Mouse (Mus musculus) embryonic facial prominence, embryonic 14.5 days (tissue): ENCODE data around the gene Sh3rf1. TPM values are rescaled to one million over a fixed set of nuclear protein-coding genes. Genes with fewer than 3 reads are reported as not detected.

Source experiments
- ATAC-seq: fragments of 200-750 bp; cut with Nextera tagmentation; 2 replicates; pipeline ENCODE4 v1.8.0; 2017; ENCODE audit warnings: low read depth, moderate number of reproducible peaks, moderate TSS enrichment
- DNase-seq: peaks from one replicate; pipeline ENCODE4 v3.0.0-alpha.2; 2015; ENCODE audit warnings: low spot score
- H3K27ac ChIP-seq: fragments of 300-500 bp; sonication (generic); replicated peaks from 2 replicates; pipeline ENCODE4 v1.5.1; 2014; ENCODE audit warnings: low read depth, mild to moderate bottlenecking, low read length, moderate library complexity
- H3K27me3 ChIP-seq: fragments of 300-500 bp; sonication (generic); replicated peaks from 2 replicates; pipeline ENCODE4 v1.6.1; 2014; ENCODE audit warnings: low read length; ENCODE audit not compliant: control insufficient read depth, insufficient read depth
- H3K36me3 ChIP-seq: fragments of 300-500 bp; sonication (generic); 2 replicates; pipeline ENCODE4 v1.6.1; 2014; ENCODE audit warnings: low read length, mixed read lengths; ENCODE audit not compliant: control insufficient read depth, insufficient read depth
- H3K4me1 ChIP-seq: fragments of 300-500 bp; sonication (generic); 2 replicates; pipeline ENCODE4 v1.6.1; 2014; ENCODE audit warnings: antibody characterized with exemption, low read length; ENCODE audit not compliant: control insufficient read depth, insufficient read depth
- H3K4me2 ChIP-seq: fragments of 300-500 bp; sonication (generic); 2 replicates; pipeline ENCODE4 v1.6.1; 2014; ENCODE audit warnings: low read depth, mild to moderate bottlenecking, low read length, moderate library complexity, mixed read lengths
- H3K4me3 ChIP-seq: fragments of 300-500 bp; sonication (generic); 2 replicates; pipeline ENCODE4 v1.5.1; 2014; ENCODE audit warnings: low read depth, mild to moderate bottlenecking, low read length
- H3K9ac ChIP-seq: fragments of 300-500 bp; sonication (generic); 2 replicates; pipeline ENCODE4 v1.6.1; 2014; ENCODE audit warnings: low read depth, mild to moderate bottlenecking, low read length, moderate library complexity, mixed read lengths
- H3K9me3 ChIP-seq: fragments of 300-500 bp; sonication (generic); 2 replicates; pipeline ENCODE4 v1.6.1; 2016; ENCODE audit warnings: low read length; ENCODE audit not compliant: control insufficient read depth
- WGBS: fragments of 180-500 bp; shearing (Covaris S2); extraction: QIAGEN DNeasy Blood & Tissue Kit; methylation state at CpG from one replicate; pipeline ENCODE4 v1.1.7; 2014; 5-methylcytosine and 5-hydroxymethylcytosine counted together
- polyA plus RNA-seq: library from polyadenylated mRNA; unstranded; fragments of >200 nt; fragmentation: Nextera tagmentation; extraction: Ambion mirVana; gene quantifications from 2 replicates; pipeline ENCODE4 v1.2.1, GENCODE M21; 2014

The Sh3rf1 gene
- polyA plus RNA-seq, 1 experiment from 2014 or later: 10.5 TPM

- Histone ChIP-seq H3K36me3 (no peaks in the 10 kb centered on the region), H3K4me1 (no peaks in the 10 kb centered on the region), H3K9me3 (no peaks in the 10 kb centered on the region), H3K9ac (no peak overlapping the region), H3K27me3 (no peaks in the 10 kb centered on the region), H3K4me3 (no peak overlapping the region), H3K27ac (no peak overlapping the region), H3K4me2 (no peak overlapping the region)
- DNase-seq (no peak), ATAC-seq (no peak)
- WGBS: 67% methylated on average over 5 of the region's 5 CpGs
These were observed 38.1 kb upstream of the Sh3rf1 start for GRCm38 (mm10) chr8:61185274-61186198.

- H3K36me3 ChIP-seq: no peaks in the 10 kb centered on the region
- no peak for DNase-seq
- no peak overlapping the region for H3K4me2 ChIP-seq
- ATAC-seq: no peak
- no peak overlapping the region for H3K9ac ChIP-seq
- no peak overlapping the region for H3K4me3 ChIP-seq
- H3K4me1 ChIP-seq: no peaks in the 10 kb centered on the region
- no peaks in the 10 kb centered on the region for H3K27me3 ChIP-seq
- WGBS: 81% methylated on average over 5 of the region's 5 CpGs
- 0 out of 2 replicates have a peak, but pooled peaks cover 3% of the 10 kb centered on the region for H3K9me3 ChIP-seq
- H3K27ac ChIP-seq: no peak overlapping the region
These were observed 29.3 kb upstream of the Sh3rf1 start for GRCm38 (mm10) chr8:61194306-61194925.

DNA sequence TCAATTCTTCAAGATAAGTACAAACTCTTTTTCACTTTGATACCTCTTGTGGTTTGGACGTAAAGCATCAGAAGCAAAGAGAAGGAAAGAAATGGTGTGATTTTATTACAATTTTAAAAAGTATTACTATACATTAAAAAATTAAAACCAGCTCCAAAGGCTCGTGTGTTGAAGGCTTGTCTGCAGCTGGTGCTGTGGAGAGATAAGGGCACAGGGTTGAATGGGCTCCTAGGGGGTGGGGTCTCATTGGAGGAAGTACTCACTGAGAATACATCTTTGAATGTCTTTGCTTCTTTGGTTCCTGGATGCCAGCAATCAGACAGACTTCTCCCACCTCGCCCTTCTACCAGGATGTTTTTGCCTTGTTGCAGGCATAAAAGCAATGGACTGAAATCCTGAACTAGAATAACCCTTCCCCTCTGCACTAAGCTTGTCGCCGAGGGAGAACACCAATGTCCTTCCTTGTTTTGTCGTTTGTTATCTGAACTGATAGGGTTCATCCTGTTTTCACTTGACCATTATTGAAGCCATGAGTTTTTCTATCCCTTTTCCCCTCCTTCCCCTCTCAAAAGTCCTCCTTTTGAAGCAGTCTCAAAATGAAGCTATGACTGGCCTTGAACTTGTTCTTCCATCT is 23.3 kb upstream of the Sh3rf1 start:
- Histone ChIP-seq H3K9me3 (0 out of 2 replicates have a peak, but pooled peaks cover 3% of the 10 kb centered on the region), H3K36me3 (no peaks in the 10 kb centered on the region), H3K27ac (no peak overlapping the region), H3K4me1 (0 out of 2 replicates have a peak, but pooled peaks cover 3% of the 10 kb centered on the region), H3K4me2 (no peak overlapping the region), H3K27me3 (no peaks in the 10 kb centered on the region), H3K4me3 (no peak overlapping the region), H3K9ac (no peak overlapping the region)
- no peak for DNase-seq
- WGBS: 74% methylated on average over 6 of the region's 6 CpGs
- ATAC-seq: no peak

GRCm38 (mm10) chr8:61203035-61203826 is 20.4 kb upstream of the Sh3rf1 start:
- Histone ChIP-seq H3K36me3 (no peaks in the 10 kb centered on the region), H3K9ac (no peak overlapping the region), H3K4me1 (0 out of 2 replicates have a peak, but pooled peaks cover 3% of the 10 kb centered on the region), H3K4me3 (no peak overlapping the region), H3K9me3 (0 out of 2 replicates have a peak, but pooled peaks cover 3% of the 10 kb centered on the region), H3K27me3 (no peaks in the 10 kb centered on the region), H3K4me2 (no peak overlapping the region), H3K27ac (no peak overlapping the region)
- DNase-seq: peak; percentile 57
- ATAC-seq: 0 out of 2 replicates have a peak, but pooled peaks have one; percentile 62
- WGBS: 75% methylated on average over 5 of the region's 5 CpGs

DNA sequence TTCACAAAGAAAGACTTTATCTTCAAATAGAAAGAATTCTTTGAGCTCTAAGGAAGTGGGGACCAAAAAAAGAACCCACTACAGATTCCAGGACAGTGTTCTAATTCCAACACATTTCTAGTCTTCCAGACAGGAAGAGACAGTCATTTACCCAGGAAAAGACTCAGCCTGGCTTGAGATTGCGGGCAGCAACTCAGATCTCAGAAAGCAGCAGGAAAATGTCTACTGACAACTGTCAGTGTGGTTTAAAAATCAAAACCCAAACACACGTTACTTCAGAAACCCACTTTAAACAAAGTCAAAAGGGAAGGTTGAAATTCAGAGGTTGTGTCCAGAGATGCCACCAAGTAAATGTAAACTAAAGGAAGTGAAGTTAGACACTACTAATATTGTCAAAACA is 16.8 kb upstream of the Sh3rf1 start:
- no peak for ATAC-seq
- no peaks in the 10 kb centered on the region for H3K9me3 ChIP-seq

GRCm38 (mm10) chr8:61207636-61208035 is 16.0 kb upstream of the Sh3rf1 start:
- DNase-seq (no peak), ATAC-seq (no peak)
- Histone ChIP-seq H3K36me3 (no peaks in the 10 kb centered on the region), H3K4me2 (no peak overlapping the region), H3K9me3 (no peaks in the 10 kb centered on the region), H3K27ac (no peak overlapping the region), H3K9ac (no peak overlapping the region), H3K4me1 (0 out of 2 replicates have a peak, but pooled peaks cover 2% of the 10 kb centered on the region), H3K27me3 (no peaks in the 10 kb centered on the region), H3K4me3 (no peak overlapping the region)
- WGBS: 66% methylated on average over 4 of the region's 4 CpGs

More for the DNA sequence above, 16.8 kb upstream of the Sh3rf1 start:
- Histone ChIP-seq H3K27me3 (no peaks in the 10 kb centered on the region), H3K4me1 (0 out of 2 replicates have a peak, but pooled peaks cover 5% of the 10 kb centered on the region), H3K36me3 (no peaks in the 10 kb centered on the region), H3K4me3 (no peak overlapping the region), H3K4me2 (no peak overlapping the region), H3K27ac (no peak overlapping the region), H3K9ac (no peak overlapping the region)
- WGBS: 56% methylated on average over 2 of the region's 2 CpGs
- no peak for DNase-seq

DNA sequence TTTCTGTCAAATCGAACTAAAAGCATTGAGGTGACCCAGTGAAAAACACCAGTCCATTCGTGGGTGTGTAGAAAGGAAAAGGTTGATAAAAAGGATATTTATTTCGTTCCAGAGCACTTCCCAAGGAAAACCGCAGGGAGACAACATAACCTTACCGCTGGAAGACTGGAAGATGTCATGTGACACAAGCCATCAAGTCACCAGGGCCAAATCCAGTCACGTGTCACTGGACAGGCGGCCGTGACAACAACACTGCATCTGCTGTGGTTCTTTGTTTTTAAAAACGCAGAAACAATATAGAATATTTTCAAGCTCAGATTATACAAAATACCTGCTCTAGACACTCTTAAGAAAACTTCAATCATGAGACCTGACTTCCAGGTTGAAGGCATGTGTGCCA is 15.0 kb upstream of the Sh3rf1 start:
- no peak overlapping the region for H3K4me3 ChIP-seq
- 82% methylated on average over 9 of the region's 9 CpGs for WGBS
- DNase-seq (no peak), ATAC-seq (no peak)
- no peak overlapping the region for H3K4me2 ChIP-seq
- H3K9ac ChIP-seq: no peak overlapping the region
- H3K4me1 ChIP-seq: 0 out of 2 replicates have a peak, but pooled peaks cover 2% of the 10 kb centered on the region
- no peaks in the 10 kb centered on the region for H3K9me3 ChIP-seq
- no peaks in the 10 kb centered on the region for H3K36me3 ChIP-seq
- H3K27me3 ChIP-seq: no peaks in the 10 kb centered on the region
- no peak overlapping the region for H3K27ac ChIP-seq

- Histone ChIP-seq H3K27me3 (no peaks in the 10 kb centered on the region), H3K27ac (no peak overlapping the region), H3K36me3 (no peaks in the 10 kb centered on the region), H3K4me1 (0 out of 2 replicates have a peak, but pooled peaks cover 2% of the 10 kb centered on the region), H3K9ac (no peak overlapping the region), H3K4me2 (no peak overlapping the region), H3K4me3 (no peak overlapping the region), H3K9me3 (no peaks in the 10 kb centered on the region)
- WGBS: 59% methylated on average over 8 of the region's 8 CpGs
- peak; percentile 68 for DNase-seq
- ATAC-seq: no peak
These were observed 12.8 kb upstream of the Sh3rf1 start for GRCm38 (mm10) chr8:61210836-61211235.
